Mouse (Mus musculus): Measurements from ENCODE around the gene Bcat2.

DNA sequence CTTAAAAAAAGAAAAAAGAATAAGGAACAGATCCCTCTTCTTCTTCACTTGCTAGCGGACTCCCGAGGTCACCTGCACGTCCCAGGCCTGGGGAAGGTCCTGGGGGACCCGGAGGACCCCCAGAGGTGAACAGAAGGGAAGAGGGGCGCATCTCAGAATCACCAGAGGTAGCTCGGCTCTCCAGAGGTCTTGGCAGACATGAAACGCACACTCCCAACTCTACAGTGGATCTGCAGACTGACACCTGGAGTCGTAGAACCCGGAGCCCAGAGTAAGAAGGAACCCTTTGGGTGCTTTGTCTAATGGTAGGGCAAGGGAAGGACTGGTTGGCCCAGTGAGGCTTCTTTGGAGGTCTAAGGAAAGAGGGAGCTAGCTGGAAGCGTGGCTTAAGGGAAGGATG lies 32.4 kb upstream of the Bcat2 start:
- TF ChIP-seq CTCF (IDR thresholded peaks at IDR 0.05; ENCODE audit: extremely low read depth, insufficient read length, insufficient replicate concordance, low read depth, low read length) (no peak), POLR2A (IDR thresholded peaks at IDR 0.05; ENCODE audit: low read depth, low read length) (no peak)

Data from small intestine, adult 2 months (tissue).